Mouse (Mus musculus) heart, postnatal 0 days (tissue): ENCODE results near the gene Sept8.

ENCODE experiments used
- CTCF ChIP-seq: IDR thresholded peaks from 2 replicates; pipeline ENCODE4 v1.5.1; 2016; ENCODE audit warnings: antibody characterized with exemption, control low read depth, low read depth
- EP300 ChIP-seq: IDR thresholded peaks from 2 replicates; pipeline ENCODE4 v1.6.1; 2016; ENCODE audit warnings: antibody characterized with exemption, low read depth

DNA sequence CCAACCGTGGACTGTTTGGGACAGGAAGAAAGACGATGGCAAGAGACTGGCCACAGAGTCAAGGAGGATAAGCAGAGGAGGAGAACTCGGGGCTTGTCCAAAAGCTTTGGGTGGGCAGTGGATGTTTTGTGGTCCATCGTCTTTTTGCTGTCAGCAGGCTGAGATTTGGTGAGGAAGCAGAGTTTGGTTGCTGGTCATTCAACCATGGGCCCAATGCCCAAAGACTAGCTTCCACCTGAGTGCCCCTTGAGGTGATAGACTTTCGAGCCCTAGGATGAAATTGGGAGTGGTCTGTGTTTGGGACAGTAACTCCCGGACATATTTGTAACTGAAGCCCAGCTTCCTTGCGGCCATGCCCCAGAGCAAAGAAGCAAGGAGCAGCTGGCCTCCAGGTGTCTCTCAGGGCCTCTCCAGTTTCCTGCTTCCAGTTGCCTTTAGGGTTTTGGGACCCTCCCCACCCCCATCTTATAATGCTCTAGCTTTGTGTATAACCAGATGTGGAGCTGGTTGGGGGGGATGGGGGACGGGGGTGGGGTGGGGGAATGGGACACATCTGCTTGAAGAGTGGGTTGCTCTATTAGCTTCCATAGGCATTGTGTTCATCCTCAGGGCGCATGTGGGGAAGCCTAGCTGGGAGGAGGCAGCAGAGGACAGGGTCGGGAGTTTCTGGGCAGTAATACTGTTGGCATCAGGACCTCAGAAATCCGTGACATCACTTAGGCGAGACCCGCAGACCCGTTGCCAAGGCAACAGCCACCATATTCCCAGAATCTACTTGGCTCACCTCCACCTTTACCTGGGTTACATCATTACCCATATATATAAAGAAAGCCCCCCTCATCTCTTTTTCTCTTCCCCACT lies 4.7 kb downstream of the Sept8 start:
- TF ChIP-seq CTCF (no peak), EP300 (no peak)
